Mouse (Mus musculus) lung, postnatal 4 days (tissue): Measurements from ENCODE around the gene Wdr75.

ENCODE experiments used
- DNase-seq, 2 experiments: peaks; one replicate each; pipeline ENCODE4 v3.0.0; 2021

Wdr75 gene

DNA sequence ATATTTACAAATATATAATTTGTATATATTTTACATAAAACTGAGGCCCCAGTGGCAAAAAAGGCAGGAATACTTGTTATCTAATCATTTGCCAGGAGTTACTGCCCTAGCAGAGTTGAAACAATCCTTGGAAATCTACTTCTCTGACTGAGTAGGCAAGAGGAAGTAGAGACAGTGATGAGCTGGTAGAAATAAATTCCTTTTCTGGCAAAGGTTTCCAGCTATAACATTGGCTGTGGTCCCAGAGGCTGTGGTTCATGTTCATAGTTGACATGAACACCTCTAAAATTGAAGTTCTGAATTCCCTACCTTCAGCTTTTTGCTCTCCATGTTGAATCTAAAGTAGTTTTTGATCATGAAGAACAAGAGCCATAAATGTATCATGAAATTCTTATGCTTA is 43.3 kb downstream of the Wdr75 start:
- DNase-seq: no peak

DNA sequence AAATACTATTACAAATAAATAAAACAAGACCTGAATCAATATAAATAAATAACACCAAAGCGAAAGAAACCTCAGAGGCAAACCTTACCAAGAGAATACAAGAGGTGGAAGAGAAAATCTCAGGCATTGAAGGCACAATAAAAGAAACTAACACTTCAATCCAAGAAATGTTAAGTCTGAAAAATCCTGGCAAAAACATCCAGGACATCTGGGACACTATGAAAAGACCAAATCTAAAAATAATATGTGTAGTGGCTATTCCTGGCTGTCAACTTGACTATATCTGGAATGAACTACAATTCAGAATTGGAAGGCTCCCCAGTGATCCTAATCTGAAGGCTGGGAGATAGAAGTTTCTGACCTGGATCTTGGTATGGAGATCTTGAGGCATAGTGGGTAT is 50.5 kb downstream of the Wdr75 start:
- DNase-seq: no peak

DNA sequence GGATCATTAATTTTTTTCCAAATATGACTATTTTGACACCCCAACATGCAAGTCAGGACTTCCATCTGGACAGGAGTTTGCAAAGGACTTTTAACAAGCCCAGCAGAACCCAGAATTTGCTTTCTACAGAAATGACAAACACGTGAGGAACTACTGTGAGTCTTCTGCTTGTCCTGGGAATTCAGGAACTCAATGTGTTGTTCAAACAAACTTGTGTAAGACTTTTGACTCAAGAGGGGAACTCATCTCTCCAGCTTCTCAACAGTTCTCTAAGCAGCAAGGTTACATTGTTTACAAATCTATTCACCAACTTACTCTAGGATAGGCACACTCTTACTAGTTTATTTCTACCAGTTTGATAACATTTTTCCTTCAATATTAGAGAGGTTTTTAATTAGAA is 63.1 kb downstream of the Wdr75 start:
- no peak for DNase-seq

- no peak for DNase-seq
Measured at GRCm38 (mm10) chr1:45860349-45860748, 65.4 kb downstream of the Wdr75 start.

DNA sequence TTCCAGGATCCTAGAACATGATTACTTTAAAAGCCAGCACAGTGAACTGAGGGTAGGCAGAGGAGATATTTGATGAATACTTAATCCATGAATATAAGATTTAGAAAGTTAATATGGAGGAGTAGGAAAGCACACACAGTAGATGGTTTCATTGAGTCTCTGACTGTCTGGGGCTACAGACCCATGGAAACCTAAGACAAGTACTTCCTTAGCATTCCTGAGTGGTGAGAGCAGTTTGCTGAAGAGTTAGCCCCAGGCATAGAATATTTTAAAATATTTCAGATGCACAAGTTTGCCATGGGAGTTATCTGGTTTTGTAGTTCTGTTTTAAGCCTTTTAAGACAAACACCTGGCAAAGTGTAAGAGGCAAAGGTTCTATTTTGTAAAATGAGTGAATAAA is 66.2 kb downstream of the Wdr75 start:
- no peak for DNase-seq

DNA sequence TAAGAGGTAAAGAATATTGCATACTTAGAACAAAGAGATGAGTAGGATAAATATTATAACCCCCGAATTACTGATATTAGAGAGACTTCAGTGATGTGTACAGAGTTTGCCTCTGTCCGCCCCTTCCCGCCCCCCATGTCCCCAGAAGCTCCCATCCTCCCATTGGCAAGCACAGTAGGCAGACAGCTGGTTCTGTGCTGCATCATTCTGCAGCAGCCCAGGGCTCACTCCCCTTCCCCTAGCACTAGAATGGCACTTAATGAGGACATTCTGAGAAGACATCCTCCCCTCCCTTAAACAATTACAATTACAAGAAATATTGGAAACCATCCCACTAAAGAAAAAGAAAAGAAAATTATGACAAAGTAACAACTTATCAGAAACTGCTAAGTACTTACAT is 68.7 kb downstream of the Wdr75 start:
- peak in 1 of 2 experiments; percentile 51 for DNase-seq

DNA sequence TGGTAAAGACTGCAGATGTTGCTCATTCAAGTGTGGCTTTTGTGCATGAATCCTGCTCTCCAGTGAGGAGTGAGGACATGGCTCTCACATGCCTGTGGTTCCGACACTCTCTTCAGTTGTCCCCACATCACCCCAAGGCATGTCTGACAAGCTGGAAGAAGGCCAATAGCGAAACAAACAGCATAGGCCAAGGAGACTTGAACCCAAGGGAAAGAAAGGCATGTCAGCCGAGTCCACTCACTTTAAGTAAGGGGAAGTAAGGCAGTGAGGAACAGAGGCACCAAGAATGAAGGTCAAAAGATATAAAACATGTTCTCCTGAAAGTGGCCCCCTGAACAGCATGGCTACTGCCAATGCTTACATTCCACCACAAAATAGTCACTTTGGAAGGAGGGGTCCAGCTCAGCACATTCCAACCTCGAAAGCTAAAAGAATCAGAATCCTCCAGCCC is 69.6 kb downstream of the Wdr75 start:
- peak; percentile 36 to 62 for DNase-seq

DNA sequence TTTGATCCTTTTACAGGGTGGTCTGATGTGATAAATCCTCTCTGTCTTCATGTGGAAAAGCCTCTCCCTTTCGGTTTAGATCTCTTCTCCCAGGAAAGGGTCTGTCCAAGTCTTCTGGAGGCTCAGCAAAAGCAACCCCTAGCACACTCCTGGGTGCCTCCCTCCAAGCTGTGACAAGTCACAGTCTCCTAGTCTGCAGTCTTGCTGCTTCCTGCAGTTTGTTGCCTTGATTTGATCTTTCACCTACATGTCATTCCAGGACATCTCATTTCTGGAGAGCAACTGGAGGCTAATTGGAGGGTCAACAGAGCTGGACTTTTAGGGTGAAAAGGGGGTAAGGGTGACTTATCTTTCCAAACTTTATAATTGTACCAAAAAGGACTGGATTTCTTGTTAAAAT is 70.3 kb downstream of the Wdr75 start:
- no peak for DNase-seq

GRCm38 (mm10) chr1:45865727-45866126 is 70.8 kb downstream of the Wdr75 start:
- DNase-seq: no peak

GRCm38 (mm10) chr1:45866288-45867018 is 71.5 kb downstream of the Wdr75 start:
- no peak for DNase-seq

DNA sequence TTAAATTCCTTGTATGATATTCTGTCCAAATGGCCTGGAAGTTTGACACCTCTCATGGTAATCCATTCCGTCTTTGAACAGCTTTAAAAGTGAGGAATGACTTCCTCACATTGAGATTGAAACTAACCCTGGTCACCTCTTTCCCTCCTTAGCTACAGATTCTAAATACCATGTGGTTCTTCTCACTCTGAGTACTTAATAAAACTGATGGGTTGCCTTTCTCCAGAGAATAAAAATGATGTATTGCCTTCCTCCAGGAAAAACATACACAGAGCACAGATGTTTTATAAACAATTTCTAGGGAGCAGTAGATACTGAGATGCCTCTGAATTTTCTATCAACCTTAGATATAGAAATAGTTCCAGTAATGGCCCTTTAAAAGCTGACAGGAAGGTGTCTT is 73.1 kb downstream of the Wdr75 start:
- DNase-seq: no peak

- DNase-seq: no peak
Measured at GRCm38 (mm10) chr1:45868479-45869137, 73.6 kb downstream of the Wdr75 start.
